Mouse (Mus musculus): ENCODE measurements around the gene Mageb2.
"Not testable (repeated sequence)": the region's sequence is repeated elsewhere in the genome, so short reads cannot be mapped to it uniquely, and the experiment has no call there.

Gene Mageb2

GRCm38 (mm10) chrX:91331390-91331789 is at the start of gene Mageb2:
Gene Mageb2, plus strand, starts transcription at chrX:91331690.
- POLR2A ChIA-PET, CTCF ChIA-PET: not testable (repeated sequence)

GRCm38 (mm10) chrX:91313256-91313655 is 18.2 kb upstream of the Mageb2 start:
- POLR2A ChIA-PET, CTCF ChIA-PET: not testable (repeated sequence)
